Mouse (Mus musculus): ENCODE data around the gene Serpinf2.

DNA sequence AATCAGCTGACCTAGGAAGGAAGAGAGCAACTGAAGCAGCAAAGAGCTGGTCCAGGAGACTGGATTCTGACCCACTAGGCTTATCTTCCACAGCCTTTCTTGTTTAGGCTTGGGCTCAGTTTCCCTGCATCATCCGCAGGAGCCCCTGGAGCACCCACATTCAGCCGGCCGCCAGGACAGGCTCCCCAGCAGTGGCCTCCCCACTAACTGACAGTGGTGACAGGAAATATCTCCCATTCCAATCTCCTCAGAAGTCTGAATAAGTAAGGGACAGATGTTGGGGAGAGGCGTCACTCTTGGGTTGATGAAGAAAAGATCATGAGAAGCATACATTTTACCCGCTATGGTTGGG, 20.3 kb upstream of the Serpinf2 start:
- no peak for TF ChIP-seq POLR2AphosphoS2 (IDR thresholded peaks at IDR 0.05; ENCODE audit: insufficient read length, low read depth)
- TF ChIP-seq USF1 (IDR thresholded peaks at IDR 0.05; ENCODE audit: low read depth): no peak
- no peak for TF ChIP-seq POLR2A (IDR thresholded peaks at IDR 0.05; ENCODE audit: insufficient read length, low read depth)
- no peak for TF ChIP-seq MAX (IDR thresholded peaks at IDR 0.05; ENCODE audit: low read depth)
- no peak for TF ChIP-seq CEBPB (IDR thresholded peaks at IDR 0.05; ENCODE audit: insufficient read depth, poor library complexity, severe bottlenecking)
- TF ChIP-seq MYOD1 (IDR thresholded peaks at IDR 0.05; ENCODE audit: control insufficient read depth in 1 of 3, insufficient read length in 2 of 3, low read depth in 2 of 3): no peak
- no peak for TF ChIP-seq E2F4 (IDR thresholded peaks at IDR 0.05; ENCODE audit: insufficient read depth)
- TF ChIP-seq MYOG (IDR thresholded peaks at IDR 0.05; ENCODE audit: control insufficient read depth in 1 of 3, insufficient read depth in 1 of 3, insufficient read length in 2 of 3, low read depth in 2 of 3): no peak
- no peak for TF ChIP-seq SRF (IDR thresholded peaks at IDR 0.05; ENCODE audit: control insufficient read depth, insufficient read length, low read depth)
- no peak for TF ChIP-seq TCF12 (IDR thresholded peaks at IDR 0.05; ENCODE audit: insufficient read depth, poor library complexity, severe bottlenecking)
- TF ChIP-seq REST (IDR thresholded peaks at IDR 0.05; ENCODE audit: insufficient read depth, insufficient read length): no peak
- no peak for TF ChIP-seq TCF3 (IDR thresholded peaks at IDR 0.05; ENCODE audit: insufficient read length, low read depth)
